Mouse (Mus musculus) forebrain, embryonic 11.5 days (tissue): ENCODE data around the gene Borcs6. TPM values are rescaled to one million over a fixed set of nuclear protein-coding genes. Genes with fewer than 3 reads are reported as not detected.

ENCODE experiments used
- ATAC-seq: fragments of 200-750 bp; cut with Nextera tagmentation; replicated peaks from 2 replicates; pipeline ENCODE4 v1.8.0; 2017; ENCODE audit warnings: moderate TSS enrichment; ENCODE audit not compliant: low FRiP score
- DNase-seq: peaks from one replicate; pipeline ENCODE4 v3.0.0-alpha.2; 2017; ENCODE audit warnings: low spot score
- H3K27ac ChIP-seq: fragments of 300-500 bp; sonication (generic); 2 replicates; pipeline ENCODE4 v1.5.1; 2014; ENCODE audit warnings: low read depth, low read length
- H3K27me3 ChIP-seq: fragments of 300-500 bp; sonication (generic); 2 replicates; pipeline ENCODE4 v1.6.1; 2014; ENCODE audit warnings: mild to moderate bottlenecking, low read length, mixed read lengths; ENCODE audit not compliant: control insufficient read depth, insufficient read depth
- H3K36me3 ChIP-seq: fragments of 300-500 bp; sonication (generic); 2 replicates; pipeline ENCODE4 v1.6.1; 2014; ENCODE audit warnings: mild to moderate bottlenecking, low read length, moderate library complexity, mixed read lengths; ENCODE audit not compliant: control insufficient read depth, insufficient read depth
- H3K4me1 ChIP-seq: fragments of 300-500 bp; sonication (generic); replicated peaks from 2 replicates; pipeline ENCODE4 v1.6.1; 2014; ENCODE audit warnings: low read length, mixed read lengths; ENCODE audit not compliant: control insufficient read depth, insufficient read depth
- H3K4me2 ChIP-seq: fragments of 300-500 bp; sonication (generic); 2 replicates; pipeline ENCODE4 v1.6.1; 2014; ENCODE audit warnings: low read depth, mild to moderate bottlenecking, low read length, moderate library complexity, mixed read lengths; ENCODE audit not compliant: severe bottlenecking
- H3K4me3 ChIP-seq: fragments of 300-500 bp; sonication (generic); 2 replicates; pipeline ENCODE4 v1.5.1; 2014; ENCODE audit warnings: low read depth, low read length
- H3K9ac ChIP-seq: fragments of 300-500 bp; sonication (generic); 2 replicates; pipeline ENCODE4 v1.6.1; 2014; ENCODE audit warnings: low read length
- H3K9me3 ChIP-seq: fragments of 300-500 bp; sonication (generic); 2 replicates; pipeline ENCODE4 v1.6.1; 2016; ENCODE audit warnings: low read length, mixed read lengths; ENCODE audit not compliant: control insufficient read depth
- WGBS: fragments of 180-500 bp; shearing (Covaris S2); extraction: QIAGEN DNeasy Blood & Tissue Kit; methylation state at CpG from one replicate; pipeline ENCODE4 v1.1.7; 2014; 5-methylcytosine and 5-hydroxymethylcytosine counted together
- polyA plus RNA-seq: library from polyadenylated mRNA; unstranded; fragments of >200 nt; fragmentation: Nextera tagmentation; extraction: Ambion mirVana; gene quantifications from 2 replicates; pipeline ENCODE4 v1.2.1, GENCODE M21; 2014

Gene Borcs6
- polyA plus RNA-seq, 1 experiment from 2014 or later: 7.9 TPM

DNA sequence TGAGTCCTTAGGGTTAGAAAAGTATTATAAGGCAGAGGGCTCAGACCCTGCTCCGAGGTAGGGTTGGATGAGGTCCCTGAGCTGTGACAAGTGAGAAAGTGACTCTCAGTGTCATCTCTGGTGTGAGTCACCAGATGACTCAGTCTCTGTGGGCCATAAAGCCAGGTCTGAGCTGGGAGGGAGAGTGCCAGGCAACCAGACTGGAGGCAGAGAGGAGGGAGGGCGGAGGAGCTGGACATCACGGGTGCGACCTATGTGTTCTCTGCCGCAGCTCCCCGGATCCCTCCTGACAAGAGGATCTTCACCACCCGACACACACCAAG lies 42.8 kb downstream of the Borcs6 start:
- H3K9ac ChIP-seq: no peak overlapping the region
- H3K4me1 ChIP-seq: peaks cover 18% of the 10 kb centered on the region
- H3K4me2 ChIP-seq: no peak overlapping the region
- H3K27me3 ChIP-seq: no peaks in the 10 kb centered on the region
- 95% methylated on average over 7 of the region's 7 CpGs for WGBS
- H3K4me3 ChIP-seq: no peak overlapping the region
- H3K27ac ChIP-seq: no peak overlapping the region
- no peak for DNase-seq
- no peaks in the 10 kb centered on the region for H3K9me3 ChIP-seq
- no peak for ATAC-seq
- H3K36me3 ChIP-seq: peaks cover 5% of the 10 kb centered on the region

DNA sequence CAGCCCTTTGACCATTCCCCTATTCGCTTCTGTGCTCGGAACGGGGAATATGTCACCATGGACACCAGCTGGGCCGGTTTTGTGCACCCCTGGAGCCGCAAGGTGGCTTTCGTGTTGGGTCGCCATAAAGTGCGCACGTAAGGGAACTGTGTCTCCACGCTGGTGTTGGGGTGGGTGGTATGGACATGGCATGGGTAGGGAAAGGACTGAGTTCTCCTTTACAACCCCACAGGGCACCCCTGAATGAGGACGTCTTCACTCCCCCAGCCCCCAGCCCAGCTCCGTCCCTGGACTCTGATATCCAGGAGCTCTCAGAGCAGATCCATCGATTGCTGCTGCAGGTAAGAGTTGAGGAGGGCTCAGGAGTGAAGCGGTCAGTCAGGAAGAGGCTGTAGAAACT lies 43.6 kb downstream of the Borcs6 start:
- H3K4me3 ChIP-seq: no peak overlapping the region
- H3K4me2 ChIP-seq: no peak overlapping the region
- no peaks in the 10 kb centered on the region for H3K9me3 ChIP-seq
- DNase-seq: no peak
- WGBS: 94% methylated on average over 14 of the region's 14 CpGs
- ATAC-seq: no peak
- peaks cover 5% of the 10 kb centered on the region for H3K36me3 ChIP-seq
- H3K4me1 ChIP-seq: peaks cover 11% of the 10 kb centered on the region
- H3K27ac ChIP-seq: no peak overlapping the region
- H3K9ac ChIP-seq: no peak overlapping the region
- no peaks in the 10 kb centered on the region for H3K27me3 ChIP-seq

DNA sequence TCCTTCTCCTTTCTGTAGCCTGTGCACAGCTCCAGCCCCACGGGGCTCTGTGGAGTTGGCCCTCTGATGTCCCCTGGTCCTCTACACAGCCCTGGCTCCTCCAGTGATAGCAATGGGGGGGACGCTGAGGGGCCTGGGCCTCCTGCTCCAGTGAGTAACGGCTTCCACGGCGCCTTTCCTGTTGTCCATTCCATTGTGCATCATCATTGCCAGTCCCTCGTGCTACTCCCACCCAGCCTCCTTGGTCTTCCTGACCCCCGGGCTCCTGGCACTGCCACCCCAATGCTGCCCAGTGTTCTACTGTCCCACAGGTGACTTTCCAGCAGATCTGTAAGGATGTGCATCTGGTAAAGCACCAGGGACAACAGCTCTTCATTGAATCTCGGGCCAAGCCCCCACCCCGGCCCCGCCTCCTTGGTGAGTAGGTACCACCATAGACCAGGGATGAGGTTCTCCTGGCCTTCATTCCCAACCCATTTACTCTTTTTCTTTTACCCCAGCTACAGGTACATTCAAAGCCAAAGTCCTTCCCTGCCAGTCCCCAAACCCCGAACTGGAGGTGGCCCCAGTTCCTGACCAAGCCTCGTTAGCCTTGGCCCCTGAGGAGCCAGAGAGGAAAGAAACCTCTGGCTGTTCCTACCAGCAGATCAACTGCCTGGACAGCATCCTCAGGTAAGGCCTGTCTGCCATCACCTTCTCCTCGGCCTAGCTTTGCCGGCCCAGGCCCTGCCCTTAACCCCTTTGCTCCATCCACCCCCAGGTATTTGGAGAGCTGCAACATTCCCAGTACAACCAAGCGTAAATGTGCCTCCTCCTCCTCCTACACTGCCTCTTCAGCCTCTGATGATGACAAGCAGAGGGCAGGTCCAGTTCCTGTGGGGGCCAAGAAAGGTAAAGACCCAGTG lies 44.3 kb downstream of the Borcs6 start:
- Histone ChIP-seq H3K27me3 (no peaks in the 10 kb centered on the region), H3K9ac (no peak overlapping the region), H3K36me3 (peaks cover 7% of the 10 kb centered on the region), H3K4me3 (no peak overlapping the region), H3K4me2 (no peak overlapping the region), H3K27ac (no peak overlapping the region), H3K9me3 (no peaks in the 10 kb centered on the region), H3K4me1 (peaks cover 6% of the 10 kb centered on the region; the same call in 1 of the 2 replicates)
- DNase-seq: no peak
- ATAC-seq: no peak
- WGBS: 92% methylated on average over 15 of the region's 15 CpGs

DNA sequence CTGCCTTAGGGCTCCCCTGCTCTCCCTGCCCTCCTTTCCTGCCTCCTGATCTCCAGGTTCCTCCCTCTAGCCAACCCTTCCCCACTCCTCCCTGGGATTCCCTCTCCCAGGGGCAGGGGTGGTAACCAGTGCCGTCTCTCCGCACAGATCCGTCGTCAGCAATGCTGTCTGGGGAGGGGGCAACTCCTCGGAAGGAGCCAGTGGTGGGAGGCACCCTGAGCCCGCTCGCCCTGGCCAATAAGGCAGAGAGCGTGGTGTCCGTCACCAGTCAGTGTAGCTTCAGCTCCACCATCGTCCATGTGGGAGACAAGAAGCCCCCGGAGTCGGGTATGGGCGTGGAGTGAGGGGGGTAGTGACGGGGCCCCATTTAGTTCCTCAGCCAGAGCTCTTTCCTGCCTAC lies 45.0 kb downstream of the Borcs6 start:
- no peak for ATAC-seq
- Histone ChIP-seq H3K4me1 (peaks cover 4% of the 10 kb centered on the region; the same call in 1 of the 2 replicates), H3K9ac (no peak overlapping the region), H3K27me3 (no peaks in the 10 kb centered on the region), H3K27ac (no peak overlapping the region), H3K4me3 (no peak overlapping the region), H3K4me2 (no peak overlapping the region), H3K9me3 (no peaks in the 10 kb centered on the region), H3K36me3 (peaks cover 7% of the 10 kb centered on the region)
- DNase-seq: no peak
- 89% methylated on average over 14 of the region's 14 CpGs for WGBS

DNA sequence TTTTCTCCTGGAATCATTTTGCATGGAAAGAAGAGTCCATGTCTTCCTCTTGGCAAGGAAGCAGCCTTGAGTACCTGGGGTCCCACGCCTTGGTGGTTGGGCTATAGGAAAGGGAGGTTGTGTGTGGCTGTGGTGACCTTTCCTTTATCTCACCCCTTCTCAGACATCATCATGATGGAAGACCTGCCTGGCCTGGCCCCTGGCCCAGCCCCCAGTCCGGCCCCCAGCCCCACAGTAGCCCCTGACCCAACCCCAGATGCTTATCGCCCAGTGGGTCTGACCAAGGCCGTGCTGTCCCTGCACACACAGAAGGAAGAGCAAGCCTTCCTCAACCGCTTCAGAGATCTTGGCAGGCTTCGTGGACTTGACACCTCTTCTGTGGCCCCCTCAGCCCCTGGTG lies 45.7 kb downstream of the Borcs6 start:
- Histone ChIP-seq H3K36me3 (peaks cover 7% of the 10 kb centered on the region), H3K4me1 (peaks cover 2% of the 10 kb centered on the region; the same call in 1 of the 2 replicates), H3K9ac (no peak overlapping the region), H3K27me3 (no peaks in the 10 kb centered on the region), H3K4me2 (no peak overlapping the region), H3K4me3 (no peak overlapping the region), H3K27ac (no peak overlapping the region), H3K9me3 (no peaks in the 10 kb centered on the region)
- ATAC-seq (no peak), DNase-seq (no peak)
- 92% methylated on average over 6 of the region's 6 CpGs for WGBS

DNA sequence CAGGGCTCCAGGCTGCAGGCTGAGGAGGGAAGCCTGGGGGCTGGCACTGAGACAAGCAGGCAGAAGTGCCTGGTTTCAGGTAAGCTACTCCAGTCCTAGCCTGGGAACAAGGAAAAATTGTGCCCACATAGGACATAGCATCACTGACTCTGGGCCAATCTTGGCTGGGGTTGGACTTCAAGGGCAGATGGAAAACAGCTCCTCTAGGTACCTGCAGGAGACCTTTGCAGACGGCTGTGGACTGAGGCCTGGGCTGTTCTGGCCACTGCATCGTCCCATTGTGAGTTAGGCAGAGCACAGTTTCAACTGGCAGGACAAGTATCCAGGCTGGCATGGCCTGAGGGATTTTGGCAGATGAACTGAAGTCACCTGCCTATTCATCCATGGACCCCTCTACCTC lies 46.3 kb downstream of the Borcs6 start:
- no peak overlapping the region for H3K9ac ChIP-seq
- H3K4me3 ChIP-seq: no peak overlapping the region
- H3K27me3 ChIP-seq: no peaks in the 10 kb centered on the region
- DNase-seq (no peak), ATAC-seq (no peak)
- no peaks in the 10 kb centered on the region for H3K9me3 ChIP-seq
- no peak overlapping the region for H3K4me2 ChIP-seq
- H3K27ac ChIP-seq: no peak overlapping the region
- WGBS: 93% methylated on average over 2 of the region's 2 CpGs
- peaks cover 7% of the 10 kb centered on the region for H3K36me3 ChIP-seq
- H3K4me1 ChIP-seq: no peaks in the 10 kb centered on the region

DNA sequence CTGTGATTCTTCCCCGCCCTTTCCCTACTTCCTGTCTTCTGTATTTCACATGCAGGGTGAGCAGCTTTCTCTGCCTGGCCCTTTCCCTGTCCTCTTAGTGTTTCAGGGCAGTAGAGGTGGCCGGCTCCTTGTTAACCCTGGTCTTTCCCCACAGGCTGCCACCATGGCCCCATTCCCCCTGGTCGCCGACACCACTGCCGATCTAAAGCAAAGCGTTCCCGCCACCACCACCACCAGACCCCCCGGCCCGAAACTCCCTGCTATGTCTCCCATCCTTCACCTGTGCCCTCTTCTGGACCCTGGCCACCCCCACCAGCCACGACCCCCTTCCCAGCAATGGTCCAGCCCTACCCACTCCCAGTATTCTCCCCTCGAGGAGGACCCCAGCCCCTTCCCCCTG lies 46.8 kb downstream of the Borcs6 start:
- no peaks in the 10 kb centered on the region for H3K9me3 ChIP-seq
- peaks cover 5% of the 10 kb centered on the region for H3K36me3 ChIP-seq
- H3K4me3 ChIP-seq: no peak overlapping the region
- no peaks in the 10 kb centered on the region for H3K4me1 ChIP-seq
- H3K4me2 ChIP-seq: no peak overlapping the region
- WGBS: 89% methylated on average over 11 of the region's 11 CpGs
- no peak overlapping the region for H3K27ac ChIP-seq
- H3K27me3 ChIP-seq: no peaks in the 10 kb centered on the region
- DNase-seq (no peak), ATAC-seq (no peak)
- no peak overlapping the region for H3K9ac ChIP-seq

DNA sequence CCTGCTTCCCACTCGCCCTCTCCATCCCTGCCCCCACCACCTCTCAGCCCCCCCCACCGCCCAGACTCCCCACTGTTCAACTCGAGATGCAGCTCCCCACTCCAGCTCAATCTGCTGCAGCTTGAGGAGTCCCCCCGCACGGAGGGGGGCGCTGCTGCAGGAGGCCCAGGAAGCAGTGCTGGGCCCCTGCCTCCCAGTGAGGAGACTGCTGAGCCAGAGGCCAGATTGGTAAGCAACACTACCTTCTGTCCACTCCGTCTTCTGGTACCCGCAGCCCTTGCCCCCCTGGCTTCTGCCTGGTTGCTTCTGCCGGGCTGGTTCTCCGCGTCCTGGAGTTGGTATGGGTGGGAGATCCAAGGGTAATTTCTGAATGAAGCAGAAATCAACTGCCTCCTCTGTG lies 47.3 kb downstream of the Borcs6 start:
- Histone ChIP-seq H3K9ac (no peak overlapping the region), H3K4me3 (no peak overlapping the region), H3K36me3 (peaks cover 5% of the 10 kb centered on the region; the same call in 1 of the 2 replicates), H3K9me3 (no peaks in the 10 kb centered on the region), H3K4me2 (no peak overlapping the region), H3K27me3 (no peaks in the 10 kb centered on the region), H3K4me1 (no peaks in the 10 kb centered on the region), H3K27ac (no peak overlapping the region)
- 88% methylated on average over 11 of the region's 11 CpGs for whole genome bisulfite sequencing
- no peak for ATAC-seq
- DNase-seq: no peak

DNA sequence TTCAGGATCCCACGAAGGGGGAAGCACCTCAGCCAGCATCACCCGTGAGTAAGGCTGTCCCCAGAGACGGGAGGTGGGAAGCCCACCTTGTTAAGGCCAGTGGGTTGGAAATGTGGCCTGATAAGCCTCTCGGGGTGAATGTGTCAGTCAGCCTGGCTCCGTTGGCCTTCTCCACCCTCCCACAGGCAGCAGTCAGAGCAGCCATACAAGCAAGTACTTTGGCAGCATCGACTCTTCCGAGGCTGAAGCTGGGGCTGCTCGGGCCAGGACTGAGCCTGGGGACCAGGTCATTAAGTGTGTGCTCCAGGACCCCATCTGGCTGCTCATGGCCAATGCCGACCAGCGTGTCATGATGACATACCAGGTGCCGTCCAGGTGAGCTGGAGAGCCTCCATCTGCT lies 48.2 kb downstream of the Borcs6 start:
- H3K27ac ChIP-seq: no peak overlapping the region
- 90% methylated on average over 11 of the region's 11 CpGs for WGBS
- peaks cover 5% of the 10 kb centered on the region; the same call in 1 of the 2 replicates for H3K36me3 ChIP-seq
- H3K9me3 ChIP-seq: no peaks in the 10 kb centered on the region
- no peak overlapping the region for H3K9ac ChIP-seq
- no peak overlapping the region for H3K4me3 ChIP-seq
- DNase-seq (no peak), ATAC-seq (no peak)
- H3K4me2 ChIP-seq: no peak overlapping the region
- H3K4me1 ChIP-seq: no peaks in the 10 kb centered on the region
- H3K27me3 ChIP-seq: no peaks in the 10 kb centered on the region
